Mouse (Mus musculus) limb, embryonic 15.5 days (tissue): ENCODE results near the gene Dlx2. TPM values are rescaled to one million over a fixed set of nuclear protein-coding genes. Genes with fewer than 3 reads are reported as not detected.
A peak's percentile ranks its signal among the peaks of the same experiment; 100 is the strongest.

Experiments
- ATAC-seq: fragments of 200-750 bp; cut with Nextera tagmentation; 2 replicates; pipeline ENCODE4 v1.8.0; 2017; ENCODE audit warnings: low read depth, moderate TSS enrichment; ENCODE audit not compliant: insufficient number of reproducible peaks, low FRiP score, low TSS enrichment
- H3K27ac ChIP-seq: fragments of 300-500 bp; sonication (generic); 2 replicates; pipeline ENCODE4 v1.5.1; 2015; ENCODE audit warnings: moderate library complexity, mild to moderate bottlenecking, inconsistent platforms
- H3K27me3 ChIP-seq: fragments of 300-500 bp; sonication (generic); 2 replicates; pipeline ENCODE4 v1.6.1; 2015; ENCODE audit warnings: inconsistent platforms
- H3K36me3 ChIP-seq: fragments of 300-500 bp; sonication (generic); 2 replicates; pipeline ENCODE4 v1.6.1; 2015; ENCODE audit warnings: inconsistent platforms
- H3K4me1 ChIP-seq: fragments of 300-500 bp; sonication (generic); 2 replicates; pipeline ENCODE4 v1.6.1; 2015; ENCODE audit warnings: inconsistent platforms
- H3K4me2 ChIP-seq: fragments of 300-500 bp; sonication (generic); 2 replicates; pipeline ENCODE4 v1.6.1; 2015; ENCODE audit warnings: mild to moderate bottlenecking, inconsistent platforms
- H3K4me3 ChIP-seq: fragments of 300-500 bp; sonication (generic); 2 replicates; pipeline ENCODE4 v1.5.1; 2015; ENCODE audit warnings: mild to moderate bottlenecking, inconsistent platforms
- H3K9ac ChIP-seq: fragments of 300-500 bp; sonication (generic); 2 replicates; pipeline ENCODE4 v1.6.1; 2015; ENCODE audit warnings: inconsistent platforms
- H3K9me3 ChIP-seq: fragments of 300-500 bp; sonication (generic); 2 replicates; pipeline ENCODE4 v1.6.1; 2016; ENCODE audit warnings: inconsistent platforms
- WGBS: fragments of 180-500 bp; shearing (Covaris S2); methylation state at CpG from one replicate; pipeline ENCODE4 v1.1.7; 2015; 5-methylcytosine and 5-hydroxymethylcytosine counted together
- polyA plus RNA-seq: library from polyadenylated mRNA; unstranded; fragments of >200 nt; fragmentation: Nextera tagmentation; extraction: Ambion mirVana; gene quantifications from 2 replicates; pipeline ENCODE4 v1.2.1, GENCODE M21; 2015

The Dlx2 gene
- polyA plus RNA-seq: 3.5 and 3.6 TPM in 2 replicates

DNA sequence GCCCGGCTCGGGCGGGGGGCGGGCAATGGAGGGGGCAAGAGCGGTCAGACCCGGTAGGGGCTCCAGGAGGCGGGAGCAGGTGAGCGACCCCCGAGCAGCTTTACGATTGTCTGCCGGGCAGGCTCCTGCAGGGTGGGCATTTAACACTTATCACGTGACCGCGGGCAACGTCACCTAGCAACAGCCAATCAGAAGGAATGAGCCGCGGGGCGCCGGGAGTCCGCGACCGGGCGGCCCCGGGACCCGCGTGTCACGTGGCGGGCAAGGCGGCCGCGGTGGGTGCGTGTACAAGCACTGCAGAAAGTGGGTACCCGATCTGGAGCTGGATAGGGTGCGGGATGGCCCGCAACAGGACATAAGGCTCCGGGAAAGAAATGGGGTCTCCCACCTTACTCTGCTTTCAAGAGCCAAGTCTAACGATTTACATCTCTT lies at the start of gene Dlx2:
Gene Dlx2, minus strand, starts transcription at position 115 of the 432 bp plus-strand sequence.
- Histone ChIP-seq H3K4me1 (peaks cover 41% of the 10 kb centered on the region), H3K4me2 (peak within 1 kb of the TSS; percentile 95), H3K27me3 (peaks cover 88% of the 10 kb centered on the region), H3K9me3 (no peaks in the 10 kb centered on the region), H3K4me3 (peak within 1 kb of the TSS; percentile 48), H3K36me3 (no peaks in the 10 kb centered on the region), H3K9ac (peak within 1 kb of the TSS; percentile 39), H3K27ac (no peak within 1 kb of the TSS)
- no peak for ATAC-seq
- WGBS: under 1% methylated on average over 37 of the region's 37 CpGs

DNA sequence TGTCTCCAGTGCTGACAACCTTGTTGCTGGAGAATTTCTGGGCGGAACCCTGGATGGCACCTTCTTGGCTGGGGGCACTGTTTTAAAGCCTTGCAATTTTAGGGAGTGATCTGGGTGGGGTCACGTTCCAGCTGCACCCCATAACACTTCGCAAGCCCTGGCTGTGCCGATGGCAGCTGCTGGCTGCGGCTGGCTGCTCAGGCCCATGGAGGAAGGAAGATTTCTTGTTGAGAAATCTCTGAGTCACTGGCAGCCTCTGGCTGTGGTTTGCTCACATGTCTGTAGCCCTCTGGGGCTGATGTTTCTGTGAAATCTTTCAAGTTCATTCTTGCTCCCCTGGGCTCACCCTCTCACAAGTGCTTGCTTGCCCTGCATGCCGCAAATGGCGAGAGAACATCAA lies 47.9 kb upstream of the Dlx2 start:
- H3K36me3 ChIP-seq: no peaks in the 10 kb centered on the region
- H3K4me1 ChIP-seq: peaks cover 16% of the 10 kb centered on the region
- no peak overlapping the region for H3K4me2 ChIP-seq
- ATAC-seq: no peak
- no peaks in the 10 kb centered on the region for H3K27me3 ChIP-seq
- H3K9ac ChIP-seq: no peak overlapping the region
- no peaks in the 10 kb centered on the region for H3K9me3 ChIP-seq
- no peak overlapping the region for H3K4me3 ChIP-seq
- H3K27ac ChIP-seq: peak overlapping the region; percentile 40; the same call in 1 of the 2 replicates
- WGBS: 31% methylated on average over 7 of the region's 7 CpGs

DNA sequence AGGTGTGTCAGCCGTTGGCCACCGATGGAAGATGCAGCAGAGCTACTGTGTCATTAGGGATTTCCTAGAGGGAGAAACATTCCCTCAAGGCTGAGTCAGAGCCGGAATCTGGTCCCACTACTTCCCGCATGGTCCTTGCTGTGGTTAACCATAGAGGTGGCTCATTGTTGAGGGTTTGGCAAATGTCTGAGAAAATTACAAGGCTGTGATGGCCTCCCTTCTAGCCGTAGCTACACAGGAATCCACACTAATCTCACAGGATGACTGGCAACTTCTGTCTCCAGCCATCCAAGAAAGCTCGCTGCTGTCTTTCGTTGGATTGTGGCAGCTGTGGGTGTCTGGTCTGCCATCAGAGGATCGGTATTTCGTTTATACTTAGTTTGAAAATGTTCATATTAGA lies 42.6 kb upstream of the Dlx2 start:
- H3K27me3 ChIP-seq: no peaks in the 10 kb centered on the region
- H3K27ac ChIP-seq: no peak overlapping the region
- H3K9ac ChIP-seq: no peak overlapping the region
- no peak overlapping the region for H3K4me2 ChIP-seq
- H3K9me3 ChIP-seq: no peaks in the 10 kb centered on the region
- no peak overlapping the region for H3K4me3 ChIP-seq
- no peaks in the 10 kb centered on the region for H3K36me3 ChIP-seq
- H3K4me1 ChIP-seq: no peaks in the 10 kb centered on the region
- WGBS: 86% methylated on average over 9 of the region's 9 CpGs
- no peak for ATAC-seq

DNA sequence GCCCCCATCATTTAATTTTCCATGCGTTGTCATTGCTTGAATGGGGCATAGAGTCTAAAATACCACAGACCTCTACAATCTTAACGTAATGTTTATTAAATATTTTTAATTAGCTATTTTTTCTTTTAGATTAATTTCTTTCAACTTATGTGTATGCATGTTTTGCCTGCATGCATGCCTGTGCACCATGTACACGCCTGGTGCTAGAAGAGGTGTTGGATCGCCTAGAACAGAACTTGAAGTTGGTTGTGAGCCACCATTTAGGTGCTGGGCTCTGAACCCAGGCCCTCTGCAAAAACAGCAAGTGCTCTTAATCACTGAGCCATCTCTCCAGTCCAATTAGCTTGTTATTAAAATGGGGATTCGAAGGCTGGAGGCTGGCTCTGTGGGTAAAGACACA lies 34.9 kb upstream of the Dlx2 start:
- 64% methylated on average over 5 of the region's 5 CpGs for WGBS
- Histone ChIP-seq H3K4me3 (peak overlapping the region; percentile 58), H3K27me3 (no peaks in the 10 kb centered on the region), H3K9ac (no peak overlapping the region), H3K4me1 (0 out of 2 replicates have a peak, but pooled peaks cover 4% of the 10 kb centered on the region), H3K27ac (no peak overlapping the region), H3K36me3 (no peaks in the 10 kb centered on the region), H3K4me2 (peak overlapping the region; percentile 91), H3K9me3 (no peaks in the 10 kb centered on the region)
- no peak for ATAC-seq

DNA sequence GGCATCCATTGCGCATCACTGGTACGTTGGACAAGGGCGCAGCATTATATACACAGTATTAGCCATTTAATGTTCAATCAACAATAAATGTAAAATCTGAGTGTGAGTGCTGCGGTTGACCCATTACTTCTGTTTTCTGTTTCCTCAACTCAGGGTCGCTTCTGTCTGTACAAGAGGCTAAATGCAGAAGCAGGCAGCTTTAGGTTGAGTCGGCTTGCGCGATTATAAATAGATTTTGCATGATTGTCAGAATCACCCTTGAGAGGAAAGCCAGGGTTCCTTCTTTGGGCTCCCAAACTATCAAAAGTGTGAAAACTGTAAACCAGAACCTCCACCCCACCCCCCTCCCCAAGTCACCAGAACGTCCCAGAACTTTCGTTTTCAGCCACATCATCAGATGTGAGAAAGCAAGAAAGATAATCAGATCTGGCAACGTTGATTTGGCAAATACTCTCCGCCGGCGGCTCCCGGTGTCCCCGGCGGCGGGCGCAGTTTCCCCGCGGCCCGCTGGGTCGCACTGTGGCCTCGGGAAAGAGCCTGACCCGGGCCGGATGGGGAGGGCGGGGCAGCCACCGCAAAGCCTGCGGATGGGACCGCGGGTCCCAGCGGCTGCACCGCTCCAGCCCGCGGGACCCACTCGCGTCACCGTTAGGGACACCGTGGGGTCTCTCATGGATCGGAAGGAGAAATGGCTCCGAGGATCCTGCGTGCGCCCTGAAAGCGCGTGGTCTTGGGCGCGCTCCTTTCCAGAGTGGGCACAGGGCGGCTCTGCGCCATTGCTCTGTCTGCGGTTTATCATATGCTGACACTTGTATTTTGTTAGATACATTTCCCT lies 34.3 kb upstream of the Dlx2 start:
- Histone ChIP-seq H3K9ac (peak overlapping the region; percentile 42; the same call in 1 of the 2 replicates), H3K27ac (no peak overlapping the region)
- 9% methylated on average over 50 of the region's 50 CpGs for WGBS

DNA sequence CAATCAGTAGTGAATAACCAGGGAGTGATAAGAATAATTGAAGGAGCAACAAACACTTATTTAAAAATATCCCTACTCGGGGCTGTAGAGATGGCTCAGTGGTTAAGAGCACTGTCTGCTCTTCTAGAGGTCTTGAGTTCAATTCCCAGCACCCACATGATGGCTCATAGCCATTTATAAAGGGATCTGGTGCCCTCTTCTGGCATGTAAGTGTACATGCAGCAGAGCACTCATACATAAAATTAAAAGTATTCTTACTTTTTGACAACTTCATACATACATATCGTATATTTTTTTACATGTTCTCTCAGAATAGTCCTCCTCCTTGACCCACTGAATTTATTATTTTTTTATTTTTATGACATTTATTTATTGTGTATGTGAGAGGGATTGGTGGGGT lies 30.5 kb upstream of the Dlx2 start:
- H3K4me1 ChIP-seq: peaks cover 7% of the 10 kb centered on the region; the same call in 1 of the 2 replicates
- H3K4me2 ChIP-seq: no peak overlapping the region
- 87% methylated on average over 2 of the region's 2 CpGs for WGBS
- no peak overlapping the region for H3K27ac ChIP-seq
- H3K9ac ChIP-seq: no peak overlapping the region
- no peaks in the 10 kb centered on the region for H3K9me3 ChIP-seq
- H3K27me3 ChIP-seq: no peaks in the 10 kb centered on the region
- no peak for ATAC-seq
- H3K36me3 ChIP-seq: no peaks in the 10 kb centered on the region
- H3K4me3 ChIP-seq: no peak overlapping the region

More for the DNA sequence above, 34.3 kb upstream of the Dlx2 start:
- 0 out of 2 replicates have a peak, but pooled peaks cover 4% of the 10 kb centered on the region for H3K4me1 ChIP-seq
- peak overlapping the region; percentile 58 for H3K4me3 ChIP-seq
- ATAC-seq: peak; percentile 65; the same call in 1 of the 2 replicates
- no peaks in the 10 kb centered on the region for H3K9me3 ChIP-seq
- no peaks in the 10 kb centered on the region for H3K27me3 ChIP-seq
- H3K36me3 ChIP-seq: no peaks in the 10 kb centered on the region
- peak overlapping the region; percentile 91 for H3K4me2 ChIP-seq

DNA sequence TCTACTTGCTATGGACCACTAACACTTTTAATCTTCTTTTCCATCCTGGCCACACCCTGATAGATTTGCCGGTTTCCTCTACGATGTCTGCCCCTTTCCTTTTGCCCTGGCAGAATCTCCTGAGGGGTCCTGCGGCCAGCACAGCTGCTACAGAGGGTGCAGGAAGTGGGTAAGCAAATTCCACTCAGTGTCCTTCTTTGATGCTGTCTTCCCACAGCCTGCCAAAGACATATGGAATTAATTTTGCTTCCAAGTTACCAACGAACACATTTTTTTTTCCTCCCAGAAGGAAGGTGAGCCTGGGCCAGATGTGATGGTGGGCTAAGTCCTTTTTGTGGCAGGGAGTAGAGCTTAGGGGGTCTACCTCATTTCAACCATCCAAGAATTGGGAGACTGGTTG lies 27.2 kb upstream of the Dlx2 start:
- ATAC-seq: no peak
- H3K9ac ChIP-seq: no peak overlapping the region
- peaks cover 4% of the 10 kb centered on the region; the same call in 1 of the 2 replicates for H3K4me1 ChIP-seq
- H3K27me3 ChIP-seq: no peaks in the 10 kb centered on the region
- 28% methylated on average over 4 of the region's 4 CpGs for WGBS
- H3K27ac ChIP-seq: no peak overlapping the region
- H3K9me3 ChIP-seq: no peaks in the 10 kb centered on the region
- no peaks in the 10 kb centered on the region for H3K36me3 ChIP-seq
- no peak overlapping the region for H3K4me2 ChIP-seq
- no peak overlapping the region for H3K4me3 ChIP-seq

DNA sequence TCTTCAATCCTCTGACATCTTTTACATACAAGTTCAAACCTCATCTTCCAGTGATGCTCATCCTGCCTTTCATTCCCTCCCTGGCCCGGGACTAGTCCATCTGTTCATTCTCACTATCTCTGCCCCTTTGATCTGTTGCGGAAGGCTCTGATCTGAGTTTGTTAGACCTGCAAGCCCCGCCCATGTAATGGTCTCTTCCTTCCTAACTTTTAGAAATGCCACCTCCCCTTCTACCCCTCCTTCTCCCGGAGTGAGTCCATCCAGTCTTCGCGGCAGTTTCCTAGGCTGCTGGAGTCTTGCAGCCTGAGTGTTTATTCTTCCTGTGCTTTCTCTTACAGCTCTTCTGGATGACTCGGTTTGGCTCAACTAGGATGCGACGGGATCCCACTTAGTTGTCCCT lies 19.9 kb upstream of the Dlx2 start:
- Histone ChIP-seq H3K4me2 (no peak overlapping the region), H3K4me3 (no peak overlapping the region), H3K27me3 (no peaks in the 10 kb centered on the region), H3K4me1 (no peaks in the 10 kb centered on the region), H3K9ac (no peak overlapping the region), H3K27ac (no peak overlapping the region), H3K36me3 (no peaks in the 10 kb centered on the region), H3K9me3 (no peaks in the 10 kb centered on the region)
- 75% methylated on average over 9 of the region's 9 CpGs for WGBS
- ATAC-seq: no peak

DNA sequence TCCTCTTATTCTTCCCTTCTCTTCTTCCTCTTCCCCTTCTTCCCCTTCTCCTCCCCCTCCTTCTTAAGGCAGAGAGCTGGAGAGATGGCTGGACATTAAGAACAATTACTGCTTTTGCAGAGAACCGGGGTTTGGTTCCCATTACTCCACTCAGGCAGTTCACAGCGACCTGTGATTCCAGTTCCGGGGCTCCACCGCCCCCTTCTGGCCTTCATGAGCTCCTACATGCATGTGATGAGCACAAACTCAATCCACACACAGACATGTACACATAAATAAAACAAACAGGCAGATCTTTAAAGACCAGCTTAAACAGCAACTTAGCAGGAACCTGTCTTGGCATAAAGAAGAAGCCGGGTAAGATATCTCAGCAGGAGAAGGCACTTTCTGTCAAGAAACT lies 9.5 kb upstream of the Dlx2 start:
- 65% methylated on average over 5 of the region's 5 CpGs for WGBS
- Histone ChIP-seq H3K36me3 (no peaks in the 10 kb centered on the region), H3K27me3 (peaks cover 29% of the 10 kb centered on the region), H3K4me2 (no peak overlapping the region), H3K9ac (no peak overlapping the region), H3K27ac (no peak overlapping the region), H3K9me3 (0 out of 2 replicates have a peak, but pooled peaks cover 2% of the 10 kb centered on the region), H3K4me3 (no peak overlapping the region), H3K4me1 (no peaks in the 10 kb centered on the region)
- no peak for ATAC-seq

DNA sequence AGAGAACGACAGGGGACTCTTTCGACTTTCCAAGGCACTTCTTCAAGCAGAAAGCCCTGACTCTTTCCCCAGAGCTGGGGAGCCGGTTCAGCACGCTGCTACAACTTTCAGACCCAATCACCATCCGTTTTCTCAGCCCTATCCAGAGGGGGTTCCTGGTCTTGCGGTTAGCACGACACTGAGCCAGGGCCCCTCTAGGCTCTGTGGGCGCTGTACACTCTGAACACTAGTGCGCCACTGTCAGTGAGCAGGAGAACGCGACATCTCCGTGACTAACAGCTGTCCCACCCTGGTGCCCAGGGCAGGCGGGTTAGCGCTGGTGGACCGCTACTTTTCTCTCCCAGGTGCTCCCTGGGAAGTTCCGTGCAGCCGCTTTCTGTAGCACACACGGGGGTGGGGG lies 5.2 kb upstream of the Dlx2 start:
- no peaks in the 10 kb centered on the region for H3K9me3 ChIP-seq
- H3K27ac ChIP-seq: no peak overlapping the region
- H3K4me1 ChIP-seq: peaks cover 3% of the 10 kb centered on the region
- 3% methylated on average over 17 of the region's 18 CpGs for WGBS
- no peak overlapping the region for H3K9ac ChIP-seq
- H3K36me3 ChIP-seq: no peaks in the 10 kb centered on the region
- peaks cover 65% of the 10 kb centered on the region for H3K27me3 ChIP-seq
- no peak for ATAC-seq
- no peak overlapping the region for H3K4me3 ChIP-seq
- peak overlapping the region; percentile 22; the same call in 1 of the 2 replicates for H3K4me2 ChIP-seq

DNA sequence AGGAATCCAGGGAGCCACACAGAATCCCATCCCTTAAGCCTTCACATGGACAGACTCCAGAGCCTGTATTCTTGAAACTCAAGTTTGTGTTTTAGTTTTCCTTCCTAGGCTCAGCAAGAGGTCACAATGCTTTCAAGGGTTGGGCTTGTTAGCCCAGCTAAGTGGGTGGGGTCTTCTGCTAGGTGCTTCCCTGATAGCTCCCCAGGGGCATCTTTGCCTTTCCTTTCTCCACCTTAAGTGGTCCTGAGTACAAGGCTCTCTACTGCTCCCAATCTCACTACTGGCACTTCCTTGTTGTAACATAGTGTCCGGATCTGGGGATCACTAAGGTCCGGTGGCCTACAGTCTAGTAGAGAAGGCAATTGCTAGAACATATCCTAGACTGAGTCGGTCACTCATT lies 3.8 kb upstream of the Dlx2 start:
- Histone ChIP-seq H3K4me3 (no peak overlapping the region), H3K4me1 (peaks cover 17% of the 10 kb centered on the region), H3K9me3 (no peaks in the 10 kb centered on the region), H3K36me3 (no peaks in the 10 kb centered on the region), H3K27ac (no peak overlapping the region), H3K9ac (no peak overlapping the region), H3K27me3 (peaks cover 79% of the 10 kb centered on the region), H3K4me2 (no peak overlapping the region)
- WGBS: 35% methylated on average over 3 of the region's 3 CpGs
- ATAC-seq: no peak

DNA sequence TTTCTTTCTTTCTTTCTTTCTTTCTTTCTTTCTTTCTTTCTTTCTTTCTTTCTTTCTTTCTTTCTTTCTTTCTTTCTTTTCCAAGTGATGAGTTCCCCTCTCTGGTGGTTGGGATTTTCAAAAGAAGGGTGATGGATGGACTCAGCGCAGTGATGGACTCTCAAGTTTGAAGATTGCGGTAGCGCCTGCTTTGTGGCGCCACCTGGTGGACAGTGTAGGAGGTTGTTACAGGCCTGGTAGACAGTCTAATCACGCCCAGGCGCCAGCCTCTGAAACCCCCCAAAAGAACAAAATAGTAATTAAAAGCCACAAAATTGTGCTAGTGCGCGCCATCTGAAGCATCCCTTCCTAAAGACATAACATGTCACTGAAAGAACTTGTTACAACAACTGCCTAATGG lies 1.3 kb upstream of the Dlx2 start:
- peaks cover 33% of the 10 kb centered on the region for H3K4me1 ChIP-seq
- no peaks in the 10 kb centered on the region for H3K36me3 ChIP-seq
- no peak overlapping the region for H3K4me2 ChIP-seq
- H3K9me3 ChIP-seq: no peaks in the 10 kb centered on the region
- H3K27me3 ChIP-seq: peaks cover 87% of the 10 kb centered on the region
- H3K4me3 ChIP-seq: no peak overlapping the region
- no peak overlapping the region for H3K27ac ChIP-seq
- no peak for ATAC-seq
- H3K9ac ChIP-seq: no peak overlapping the region
- WGBS: 4% methylated on average over 8 of the region's 8 CpGs
